Mouse (Mus musculus) myocyte (in vitro differentiated cells): ENCODE results near the gene Gabrp.

Experiments used
- CEBPB ChIP-seq: IDR thresholded peaks from 2 replicates; pipeline ENCODE4 v1.6.1; 2011; ENCODE audit warnings: mild to moderate bottlenecking, moderate library complexity; ENCODE audit not compliant: poor library complexity, insufficient read depth, severe bottlenecking
- E2F4 ChIP-seq: IDR thresholded peaks from one replicate; pipeline ENCODE4 v1.6.1; 2011; ENCODE audit warnings: mild to moderate bottlenecking, control low read depth, moderate library complexity; ENCODE audit not compliant: insufficient read depth
- MAX ChIP-seq: IDR thresholded peaks from one replicate; pipeline ENCODE4 v1.6.1; 2011; ENCODE audit warnings: low read depth, mild to moderate bottlenecking, control low read depth
- MYOD1 ChIP-seq, 3 experiments: IDR thresholded peaks; one replicate each; pipeline ENCODE4 v1.6.1; 2011; ENCODE audit warnings: control low read depth in 2 of 3, low read depth in 2 of 3, mild to moderate bottlenecking in 2 of 3, moderate library complexity in 1 of 3; ENCODE audit not compliant: insufficient read length in 2 of 3, control insufficient read depth in 1 of 3
- MYOG ChIP-seq, 3 experiments: IDR thresholded peaks; one replicate each; pipeline ENCODE4 v1.6.1; 2011; ENCODE audit warnings: control low read depth in 2 of 3, low read depth in 2 of 3, mild to moderate bottlenecking in 2 of 3; ENCODE audit not compliant: insufficient read length in 2 of 3, control insufficient read depth in 1 of 3, insufficient read depth in 1 of 3
- POLR2A ChIP-seq: IDR thresholded peaks from one replicate; pipeline ENCODE4 v1.6.1; 2011; ENCODE audit warnings: low read depth, mild to moderate bottlenecking, control low read depth, moderate library complexity; ENCODE audit not compliant: insufficient read length
- POLR2AphosphoS2 ChIP-seq: IDR thresholded peaks from one replicate; pipeline ENCODE4 v1.6.1; 2011; ENCODE audit warnings: low read depth, control low read depth; ENCODE audit not compliant: insufficient read length
- REST ChIP-seq: IDR thresholded peaks from one replicate; pipeline ENCODE4 v1.6.1; 2011; ENCODE audit warnings: mild to moderate bottlenecking, control low read depth, moderate library complexity; ENCODE audit not compliant: insufficient read depth, insufficient read length
- SRF ChIP-seq: IDR thresholded peaks from one replicate; pipeline ENCODE4 v1.6.1; 2011; ENCODE audit warnings: low read depth; ENCODE audit not compliant: control insufficient read depth, insufficient read length
- TCF12 ChIP-seq: IDR thresholded peaks from one replicate; pipeline ENCODE4 v1.6.1; 2011; ENCODE audit warnings: mild to moderate bottlenecking, control low read depth; ENCODE audit not compliant: poor library complexity, insufficient read depth, severe bottlenecking
- TCF3 ChIP-seq: IDR thresholded peaks from one replicate; pipeline ENCODE4 v1.6.1; 2011; ENCODE audit warnings: low read depth, control low read depth; ENCODE audit not compliant: insufficient read length
- USF1 ChIP-seq: IDR thresholded peaks from one replicate; pipeline ENCODE4 v1.6.1; 2011; ENCODE audit warnings: low read depth, mild to moderate bottlenecking, control low read depth, moderate library complexity

DNA sequence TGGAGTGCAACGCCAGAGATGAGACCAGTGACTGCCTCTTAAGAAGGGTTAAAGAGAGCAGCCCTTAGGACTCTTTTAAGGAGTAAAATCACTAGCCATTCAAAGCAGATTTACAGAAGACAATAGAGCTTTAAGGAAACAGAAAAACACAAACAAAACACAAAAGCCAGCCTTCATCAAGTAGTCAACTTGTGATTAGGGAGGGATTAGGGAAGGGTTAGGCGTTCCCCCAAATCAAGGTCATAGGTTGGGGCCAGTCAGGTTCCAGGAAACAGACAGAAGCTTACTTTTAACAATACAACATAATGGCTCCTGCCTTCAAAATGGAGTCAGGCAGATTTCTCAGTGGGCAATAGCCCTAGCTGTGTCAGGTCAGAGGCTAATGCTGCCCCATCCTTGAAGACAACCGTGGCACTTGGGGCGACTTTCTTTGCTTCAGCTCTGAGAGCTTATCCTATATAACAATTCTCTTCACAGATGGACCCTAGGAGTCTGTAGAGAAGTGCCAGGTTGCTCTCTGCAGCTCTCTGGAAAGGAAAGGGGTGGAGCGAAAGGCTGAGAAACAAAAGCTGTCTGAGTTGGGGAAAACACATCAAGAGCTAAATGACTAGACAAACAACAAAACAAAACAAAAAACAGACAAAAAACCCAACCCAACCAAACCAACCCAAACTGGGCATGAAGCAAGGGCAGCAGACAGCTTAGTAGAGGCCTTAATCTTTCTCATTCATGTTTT lies 41.2 kb downstream of the Gabrp start:
- TF ChIP-seq MAX, result no peak
- TF ChIP-seq USF1, result no peak
- TF ChIP-seq POLR2A, result no peak
- no peak for TF ChIP-seq MYOG (IDR thresholded peaks at IDR 0.05; ENCODE audit: control insufficient read depth in 1 of 3, insufficient read depth in 1 of 3, insufficient read length in 2 of 3, low read depth in 2 of 3)
- TF ChIP-seq REST, result no peak
- TF ChIP-seq CEBPB, result no peak
- no peak for TF ChIP-seq E2F4
- no peak for TF ChIP-seq POLR2AphosphoS2
- no peak for TF ChIP-seq SRF
- TF ChIP-seq TCF12, result no peak
- no peak for TF ChIP-seq TCF3
- TF ChIP-seq MYOD1 (IDR thresholded peaks at IDR 0.05; ENCODE audit: control insufficient read depth in 1 of 3, insufficient read length in 2 of 3, low read depth in 2 of 3), result no peak
